Mouse (Mus musculus) ovary, adult 18-20 months (tissue): ENCODE measurements around the gene Hsd17b1.
"Not testable (repeated sequence)": the region's sequence is repeated elsewhere in the genome, so short reads cannot be mapped to it uniquely, and the experiment has no call there.

Source experiments
- DNase-seq: peaks from one replicate; pipeline ENCODE4 v3.0.0; 2022; ENCODE audit warnings: low spot score, mixed read lengths

The Hsd17b1 gene

GRCm38 (mm10) chr11:101085617-101086322 is 7.6 kb downstream of the Hsd17b1 start:
- DNase-seq = no peak

DNA sequence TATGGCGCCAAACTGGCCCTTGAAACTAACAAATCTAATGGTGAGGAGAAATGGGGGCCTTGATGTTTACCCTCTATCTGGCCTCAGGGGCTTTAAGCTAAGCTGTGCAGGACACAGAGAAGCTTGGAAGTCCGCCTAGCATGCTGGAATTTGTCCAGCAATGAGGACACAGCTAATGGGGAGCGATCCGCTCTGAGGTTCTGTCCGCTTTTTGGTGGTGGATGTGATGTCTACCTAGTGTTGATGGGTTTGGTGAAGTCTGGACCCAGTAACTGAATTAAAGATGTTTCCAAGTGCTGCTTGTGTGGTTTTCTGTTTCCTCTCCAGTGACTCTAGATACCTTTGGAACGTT is 8.1 kb downstream of the Hsd17b1 start:
- DNase-seq = no peak

DNA sequence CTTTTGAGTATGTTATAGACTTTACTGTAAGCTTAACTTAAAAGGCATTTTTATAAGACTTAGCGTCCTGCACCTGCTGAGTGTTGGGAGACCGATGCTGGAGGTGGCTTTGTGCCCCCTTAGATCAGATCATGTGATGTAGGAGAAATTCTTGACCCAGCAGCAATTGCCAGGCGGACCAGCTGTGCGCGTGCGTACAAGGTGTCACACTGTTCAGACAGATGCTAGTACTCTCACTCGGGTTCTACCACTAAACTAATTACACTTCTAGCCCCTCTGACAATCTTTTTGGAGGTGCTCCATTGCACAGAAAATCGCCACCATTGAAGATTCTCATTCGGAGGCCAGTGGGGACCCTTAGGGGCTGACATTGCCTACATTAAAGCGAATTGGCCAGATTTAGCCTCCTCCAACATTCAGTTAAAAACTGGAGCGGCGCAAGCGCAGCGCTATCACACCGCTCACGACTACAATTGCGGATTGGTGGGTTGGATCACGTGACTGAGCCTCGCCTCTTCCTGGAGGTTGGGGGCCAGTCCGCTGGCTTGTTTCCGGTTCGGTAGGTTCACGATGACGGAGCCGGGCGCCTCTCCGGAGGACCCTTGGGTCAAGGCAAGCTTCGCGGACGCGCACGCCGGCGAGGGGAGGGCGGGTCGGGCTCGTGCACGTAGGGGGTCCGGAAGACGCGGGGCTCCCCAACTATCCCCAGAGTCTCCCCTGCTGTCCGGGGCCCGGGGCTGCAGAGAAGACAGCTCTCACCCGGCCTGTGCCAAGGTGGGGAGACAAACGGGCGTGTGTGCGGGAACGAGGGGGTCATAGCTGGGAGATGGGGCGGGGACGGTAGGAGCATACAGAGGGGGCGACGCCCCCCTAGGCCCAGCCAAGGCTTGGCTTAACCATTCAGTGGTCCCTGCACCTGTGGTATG is 8.8 kb downstream of the Hsd17b1 start, which contains the start of gene Mlx:
Gene Mlx, plus strand, starts transcription at position 522 of the 926 bp plus-strand sequence.
- DNase-seq = peak; percentile 86

DNA sequence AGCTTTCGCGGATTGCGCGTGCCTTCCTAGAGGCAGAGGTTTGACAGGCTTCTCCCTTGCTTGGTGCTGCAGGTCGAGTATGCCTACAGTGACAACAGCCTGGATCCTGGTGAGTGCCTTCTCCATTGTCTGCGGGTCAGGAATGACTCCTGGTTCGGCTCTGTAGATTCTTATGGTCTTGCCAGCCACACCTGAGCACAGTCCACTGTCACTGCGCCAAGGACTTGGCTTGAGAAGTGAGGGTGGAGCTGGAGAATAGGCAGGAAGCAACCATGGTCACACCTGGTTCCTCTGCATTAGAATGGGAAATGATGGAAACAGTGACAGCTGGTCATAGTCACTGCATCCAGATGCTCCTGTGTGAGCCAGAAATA is 9.5 kb downstream of the Hsd17b1 start:
- no peak for DNase-seq

DNA sequence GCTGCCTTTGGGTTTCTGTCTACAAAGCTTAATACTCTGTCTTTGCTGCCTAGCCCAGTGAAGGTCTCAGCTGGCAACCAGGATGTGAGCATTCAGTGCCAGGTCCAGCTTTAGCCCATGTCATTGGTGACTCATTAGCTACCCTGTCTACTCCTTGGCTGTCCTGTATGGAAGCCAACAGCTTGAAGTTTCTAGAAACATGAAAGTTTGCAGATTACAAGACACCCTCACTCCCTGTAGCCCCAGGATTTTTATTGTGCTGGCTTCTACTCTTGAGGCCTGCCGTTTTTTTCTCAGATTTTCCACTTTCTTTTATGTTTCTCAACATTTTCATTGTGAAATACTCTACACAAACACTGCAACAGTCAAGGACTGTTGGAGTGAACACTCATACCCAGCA is 11.7 kb downstream of the Hsd17b1 start:
- DNase-seq = no peak

DNA sequence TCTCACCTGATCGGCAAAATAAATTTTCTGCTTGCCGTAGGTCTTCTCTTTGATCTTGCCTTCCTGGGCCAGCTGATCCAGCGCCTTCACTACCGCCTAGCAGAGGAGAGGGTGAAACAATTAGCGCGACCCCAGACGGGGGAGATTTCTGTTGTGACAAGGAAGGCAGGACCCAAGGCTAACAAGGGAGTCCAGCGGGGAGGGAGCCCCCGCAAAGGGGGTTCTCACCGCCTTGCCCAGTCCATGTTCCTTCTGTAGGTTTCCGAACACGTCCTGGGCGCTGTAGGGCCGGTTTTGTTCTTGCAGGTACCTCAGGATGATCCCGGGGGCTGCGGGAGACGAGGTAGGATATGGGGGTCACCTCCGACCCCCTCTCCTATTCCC is 16.7 kb downstream of the Hsd17b1 start:
- no peak for DNase-seq

DNA sequence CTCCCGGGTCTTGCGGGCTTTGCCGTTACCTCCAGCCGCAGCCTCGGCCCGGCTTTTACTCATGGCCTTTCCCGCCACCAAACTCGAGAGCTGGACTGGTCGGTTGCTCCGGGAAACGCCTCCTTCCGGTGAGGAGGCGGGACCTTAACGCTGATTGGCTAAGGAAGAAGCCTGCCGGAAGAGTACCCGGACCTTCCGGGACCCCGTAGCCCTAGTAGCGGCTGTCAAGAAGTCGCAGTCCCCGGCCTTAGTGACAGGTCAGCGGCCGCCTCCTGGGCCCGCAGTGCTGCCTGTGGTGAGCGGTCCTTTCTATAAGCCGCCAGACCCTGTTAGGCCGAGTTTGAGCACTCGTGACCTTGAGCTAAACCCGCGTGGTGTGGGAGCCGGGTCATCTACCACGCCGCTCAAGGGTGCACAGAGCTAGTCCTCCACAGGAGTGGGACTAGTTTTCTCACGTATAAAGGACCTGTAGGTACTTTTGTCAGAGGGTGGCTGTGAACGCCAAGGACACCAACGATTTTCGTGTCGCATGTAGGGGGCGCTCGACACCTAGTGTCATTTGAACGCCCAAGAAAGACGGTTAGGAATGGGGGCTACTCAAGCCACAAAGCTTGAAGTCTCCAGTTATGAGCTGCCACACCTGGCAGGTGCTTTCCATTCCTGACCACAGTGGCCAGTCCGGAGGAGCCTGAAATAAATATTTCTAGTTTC is 17.3 kb downstream of the Hsd17b1 start, which contains the start of gene Psmc3ip:
Gene Psmc3ip, minus strand, starts transcription at position 123 of the 711 bp plus-strand sequence.
- DNase-seq = peak; percentile 90

DNA sequence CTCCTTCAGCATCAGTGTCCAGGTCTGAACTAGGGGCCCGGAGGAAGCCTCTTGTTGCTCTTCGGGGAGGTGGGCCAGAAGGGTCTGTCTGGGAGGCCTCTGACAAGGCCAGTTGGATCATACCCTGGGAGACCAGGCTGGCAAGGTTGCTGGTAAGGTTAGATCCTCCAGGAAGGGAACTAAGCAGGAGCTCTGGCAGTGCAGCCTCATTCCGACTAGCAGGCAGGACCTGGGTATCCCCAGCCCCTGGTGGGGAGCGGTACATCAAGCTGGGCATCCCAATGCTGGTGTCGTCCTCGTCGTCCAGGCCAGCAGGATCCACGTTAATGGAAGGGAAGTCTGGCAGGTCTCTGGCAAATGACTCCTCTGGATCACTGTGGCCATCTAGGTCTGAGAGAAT is 20.0 kb downstream of the Hsd17b1 start:
- DNase-seq = no peak

DNA sequence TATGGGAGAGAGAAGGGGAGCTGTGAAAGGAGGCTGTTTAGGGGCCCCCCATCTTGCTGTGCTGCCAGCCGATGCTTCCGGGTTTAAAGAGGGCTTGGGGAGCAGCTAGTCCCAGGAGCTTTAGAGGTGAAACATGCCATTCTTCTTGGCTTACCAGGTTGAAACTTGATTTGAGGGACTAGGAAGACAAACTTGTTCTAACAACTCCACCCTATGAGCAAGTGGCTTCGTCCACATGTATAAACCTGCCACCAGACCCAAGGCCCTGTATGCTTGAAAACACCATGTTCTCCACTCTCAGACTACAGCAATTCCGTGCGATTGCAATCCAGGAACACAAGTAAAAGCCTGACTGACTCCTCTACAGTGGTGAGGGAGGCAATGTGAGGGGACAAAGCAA is 24.8 kb downstream of the Hsd17b1 start:
- DNase-seq = no peak

GRCm38 (mm10) chr11:101109351-101109750 is 31.1 kb downstream of the Hsd17b1 start:
- DNase-seq = no peak

GRCm38 (mm10) chr11:101110708-101111107 is 32.5 kb downstream of the Hsd17b1 start:
- DNase-seq = no peak

DNA sequence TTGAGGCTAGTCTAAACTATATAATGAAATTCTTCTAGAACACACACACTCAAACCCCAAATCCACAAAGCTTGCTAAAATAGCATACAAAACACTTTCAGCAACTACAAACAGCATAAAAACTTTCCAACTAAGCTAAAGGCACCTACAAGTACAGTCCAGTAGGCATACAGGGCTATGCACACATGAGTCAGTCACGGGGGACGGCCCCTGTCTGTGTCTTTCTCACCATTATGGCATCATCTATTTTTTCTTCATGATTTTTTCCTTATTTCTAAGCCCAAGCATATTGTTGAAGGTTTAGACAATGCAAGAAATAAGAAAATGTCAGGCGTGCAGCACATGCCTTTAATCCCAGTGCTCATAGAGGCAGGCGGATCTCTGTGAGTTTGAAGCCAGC is 33.0 kb downstream of the Hsd17b1 start:
- DNase-seq = no peak

GRCm38 (mm10) chr11:101112186-101112585 is 34.0 kb downstream of the Hsd17b1 start:
- DNase-seq = no peak

DNA sequence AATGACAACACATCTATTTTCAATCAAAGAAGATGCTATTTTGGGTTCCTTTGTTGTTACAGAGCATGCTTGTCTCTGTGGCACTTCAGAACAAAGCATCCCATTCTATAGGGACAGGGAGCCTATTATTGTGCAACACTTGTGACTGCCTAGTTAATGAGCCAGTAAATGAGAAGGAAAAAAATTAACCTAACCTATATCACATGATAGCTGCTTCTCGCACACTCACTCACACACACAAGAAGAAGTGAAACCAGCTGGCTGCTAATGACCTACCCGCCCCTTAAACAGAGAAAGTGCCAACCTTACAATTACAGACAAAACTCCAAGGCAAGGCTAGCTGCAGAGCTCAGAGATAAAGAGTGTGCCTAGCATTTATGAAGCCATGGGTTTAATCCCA is 37.4 kb downstream of the Hsd17b1 start:
- no peak for DNase-seq

- DNase-seq = no peak
These were observed 39.9 kb downstream of the Hsd17b1 start for GRCm38 (mm10) chr11:101118105-101118504.

GRCm38 (mm10) chr11:101119131-101119760 is 41.0 kb downstream of the Hsd17b1 start:
- DNase-seq = no peak

DNA sequence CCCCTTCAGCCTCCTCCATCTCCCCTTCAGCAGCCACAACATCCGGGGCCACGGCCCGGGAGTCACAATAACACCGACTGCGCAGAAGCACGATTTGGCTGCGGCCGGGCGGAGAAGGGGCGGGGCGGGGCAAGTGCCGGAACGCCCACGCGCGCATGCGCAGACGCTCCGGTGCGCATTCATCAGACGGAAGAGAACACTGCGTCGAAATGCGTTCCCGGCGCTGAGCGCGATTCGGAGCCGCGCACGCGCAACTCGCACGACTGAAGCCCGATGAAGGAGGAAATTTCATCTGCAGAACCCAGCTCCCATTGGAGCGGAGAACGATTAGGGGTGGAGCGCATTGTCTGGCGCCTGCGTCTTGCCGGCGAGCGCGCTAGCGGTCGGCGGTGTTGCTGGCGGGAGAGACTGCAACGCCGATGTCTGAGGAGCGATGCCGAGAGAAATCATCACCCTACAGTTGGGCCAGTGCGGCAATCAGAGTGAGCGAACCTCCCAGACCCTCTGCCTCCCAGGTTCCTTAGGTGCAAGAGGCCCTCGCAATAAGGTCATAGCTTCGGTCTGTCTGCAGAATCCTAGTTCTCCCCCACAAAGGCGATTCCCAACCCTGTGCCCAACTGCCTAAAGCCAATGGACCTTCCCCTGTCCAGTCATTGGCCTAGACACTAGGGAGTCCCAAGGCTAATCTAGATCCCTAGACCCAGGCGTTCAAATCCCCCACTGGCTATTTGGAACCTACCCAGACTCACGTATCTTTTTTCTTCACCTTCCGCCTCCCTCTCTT is 41.7 kb downstream of the Hsd17b1 start, which contains the start of the genes Retreg3 and Tubg1:
Gene Retreg3, minus strand, starts transcription at position 133 of the 784 bp plus-strand sequence.
Gene Tubg1, plus strand, starts transcription at position 178 of the 784 bp plus-strand sequence.
- DNase-seq = peak; percentile 98

- DNase-seq = no peak
These were observed 42.5 kb downstream of the Hsd17b1 start for GRCm38 (mm10) chr11:101120545-101121188.

DNA sequence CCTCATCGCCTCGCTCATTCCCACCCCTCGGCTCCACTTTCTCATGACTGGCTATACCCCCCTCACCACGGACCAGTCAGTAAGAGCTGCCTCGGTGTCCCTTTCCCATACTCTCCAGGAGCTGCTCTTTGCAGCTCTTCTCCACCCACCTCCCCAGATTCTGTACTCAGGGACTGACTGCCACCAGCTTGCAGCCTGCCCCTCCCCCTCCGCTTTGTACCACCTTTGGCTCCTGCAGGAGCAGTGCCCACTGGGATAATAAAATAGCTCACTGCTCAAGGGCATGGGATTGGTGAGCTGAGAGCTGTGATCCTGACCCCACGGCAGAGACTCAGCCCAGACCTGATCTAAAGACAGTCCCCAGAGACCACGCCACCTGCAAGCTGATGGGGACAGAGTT is 46.3 kb downstream of the Hsd17b1 start:
- not testable (repeated sequence) for DNase-seq

- DNase-seq = not testable (repeated sequence)
These were observed 46.8 kb downstream of the Hsd17b1 start for GRCm38 (mm10) chr11:101125008-101125407.
